Mouse (Mus musculus): ENCODE results near the gene Map4.

DNA sequence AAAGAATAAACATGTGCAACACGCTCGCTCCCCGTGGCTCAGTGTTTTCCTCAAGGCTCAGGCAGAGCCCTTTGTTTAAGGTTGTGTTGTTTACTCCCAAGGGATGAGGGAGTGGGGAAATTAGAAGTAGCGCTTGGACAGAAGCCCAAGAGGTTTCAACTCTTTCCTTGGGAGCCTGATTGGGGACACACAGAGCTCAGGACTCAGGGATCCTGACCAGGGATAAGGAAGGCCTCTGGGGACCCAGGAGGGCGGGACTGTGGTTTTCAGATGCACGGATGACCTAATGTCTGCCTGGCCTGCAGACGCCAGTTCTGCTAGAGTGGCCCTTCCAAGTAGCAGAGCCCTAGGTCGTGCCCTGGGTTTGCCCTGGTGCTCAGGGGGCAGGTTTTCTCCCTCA lies 24.0 kb upstream of the Map4 start:
- TF ChIP-seq CTCF (IDR thresholded peaks at IDR 0.05; ENCODE audit: low read depth) = no peak
- TF ChIP-seq EP300 (IDR thresholded peaks at IDR 0.05; ENCODE audit: low read depth) = no peak

Measured in liver, postnatal 0 days (tissue).